Mouse (Mus musculus): ENCODE measurements around the gene Dock10.
A peak's percentile ranks its signal among the peaks of the same experiment; 100 is the strongest.

Gene Dock10

DNA sequence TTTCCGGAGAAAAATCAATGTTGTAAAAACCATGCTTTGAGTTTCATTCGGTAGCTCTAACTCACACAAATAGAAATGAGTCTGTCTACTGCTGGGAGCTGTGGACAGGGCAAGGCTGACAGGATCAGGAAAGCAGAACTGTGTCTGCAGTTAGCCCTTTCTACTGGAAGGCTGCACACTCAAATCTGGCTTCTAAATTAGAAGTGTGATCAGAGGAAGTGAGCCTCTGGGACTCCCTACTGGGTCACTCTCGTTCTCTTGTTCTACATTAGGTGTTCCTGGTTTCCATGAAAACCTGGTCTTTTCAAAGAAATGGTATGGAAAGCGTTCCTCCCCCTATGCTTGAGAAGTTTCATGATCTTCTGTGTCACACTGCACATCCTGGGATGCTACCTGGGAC is 103.1 kb downstream of the Dock10 start:
- no peak for DNase-seq

DNA sequence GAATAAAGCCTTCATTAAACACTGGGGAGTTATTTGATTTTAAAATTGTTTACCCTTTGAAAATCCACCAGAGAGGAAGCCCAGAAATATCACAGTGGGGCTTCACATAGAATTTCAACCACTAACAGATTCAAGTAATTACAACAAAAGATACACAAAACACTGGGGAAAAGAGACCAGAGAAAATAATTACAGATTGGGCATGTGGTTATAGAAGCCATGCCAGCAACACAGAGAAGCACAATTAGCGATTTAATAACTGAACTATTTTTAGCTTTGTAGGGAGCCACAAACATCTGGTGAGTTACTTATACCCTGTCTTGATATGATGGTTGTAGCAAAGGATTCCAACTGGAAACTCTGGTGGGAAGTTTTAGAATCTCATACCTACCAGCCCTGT is 104.2 kb downstream of the Dock10 start:
- DNase-seq = no peak

DNA sequence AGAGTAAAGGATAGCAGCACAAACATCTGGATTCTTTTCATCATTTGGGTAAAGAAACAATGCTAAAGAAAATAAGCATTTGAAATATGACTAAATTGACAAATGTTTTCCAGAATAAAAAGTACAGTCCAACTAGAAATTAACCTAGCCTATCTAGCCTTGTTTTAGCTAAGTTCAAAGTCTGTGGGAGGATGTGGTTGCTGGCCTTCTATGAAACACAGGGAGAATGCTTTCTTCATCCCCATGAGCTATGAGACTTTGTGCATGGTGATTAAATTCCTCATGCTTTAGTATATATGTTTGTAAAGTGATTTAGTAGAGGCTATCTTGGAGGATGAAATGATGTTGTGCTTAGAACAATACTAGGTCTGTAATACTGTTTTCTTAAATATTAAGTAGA is 105.5 kb downstream of the Dock10 start:
- no peak for DNase-seq

DNA sequence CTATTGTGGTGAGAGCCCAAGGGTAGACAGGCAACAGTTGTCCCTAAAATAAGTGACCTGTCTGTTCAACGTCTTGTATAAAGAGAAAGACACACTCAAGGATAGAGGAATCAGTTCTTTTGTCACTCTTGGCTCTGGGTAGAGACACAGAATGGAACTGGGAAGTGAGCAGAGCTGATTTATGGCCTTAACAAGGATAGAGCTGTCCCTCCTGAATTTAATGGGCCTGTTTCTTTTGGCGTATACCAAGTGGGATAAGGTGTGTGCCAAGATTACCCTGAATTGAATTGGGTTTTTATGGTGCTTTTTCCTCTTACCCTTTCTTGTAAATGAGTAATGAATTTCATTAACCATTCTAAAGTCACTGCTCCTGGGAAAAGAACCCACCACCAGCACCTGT is 106.2 kb downstream of the Dock10 start:
- DNase-seq = no peak

DNA sequence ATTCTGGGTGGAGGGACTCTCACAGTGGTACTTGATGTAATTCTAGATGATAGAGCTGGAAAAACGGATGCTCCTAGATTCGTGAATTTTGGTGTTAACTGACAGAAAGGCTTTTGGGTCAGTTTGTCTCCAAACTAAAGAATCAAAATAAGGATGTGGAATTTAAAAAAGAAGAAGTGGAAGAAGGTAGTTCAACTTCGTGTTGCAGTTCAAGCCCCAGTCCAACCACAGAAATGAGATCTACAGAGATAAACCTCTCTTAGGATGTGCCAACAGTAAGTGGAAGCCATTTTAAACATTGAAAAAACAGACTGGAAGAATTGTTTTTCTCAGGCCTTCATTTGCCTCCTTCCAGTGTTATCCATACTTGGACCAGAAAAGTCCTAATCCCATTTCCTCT is 111.7 kb downstream of the Dock10 start:
- no peak for DNase-seq

DNA sequence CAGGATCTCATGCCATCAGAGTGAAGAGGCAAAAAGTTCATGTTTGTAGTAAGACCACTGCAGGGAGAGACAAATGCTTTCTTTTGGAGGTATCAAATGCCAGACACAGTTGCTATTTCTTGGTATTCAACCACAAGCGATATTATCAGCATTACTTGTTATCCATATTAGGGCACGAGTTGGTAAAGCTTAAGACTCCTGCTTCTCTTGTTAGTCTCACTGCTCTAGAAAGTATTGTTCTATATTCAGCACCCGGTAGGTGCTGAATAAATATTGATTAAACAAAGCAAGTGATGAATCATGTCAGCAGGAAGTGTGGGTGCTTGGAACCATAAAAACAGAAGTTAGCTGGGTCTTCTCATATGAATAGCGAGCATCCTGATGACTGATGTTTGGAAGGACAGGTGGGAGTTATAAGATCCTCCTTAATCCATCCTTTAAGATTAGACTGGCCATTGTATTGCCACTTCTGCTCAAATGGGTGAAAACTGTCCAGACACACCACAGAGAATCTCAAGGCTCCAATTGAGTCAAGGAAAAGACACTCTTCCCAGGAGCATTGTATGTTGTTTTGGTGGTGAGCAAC is 114.4 kb downstream of the Dock10 start:
- no peak for DNase-seq

DNA sequence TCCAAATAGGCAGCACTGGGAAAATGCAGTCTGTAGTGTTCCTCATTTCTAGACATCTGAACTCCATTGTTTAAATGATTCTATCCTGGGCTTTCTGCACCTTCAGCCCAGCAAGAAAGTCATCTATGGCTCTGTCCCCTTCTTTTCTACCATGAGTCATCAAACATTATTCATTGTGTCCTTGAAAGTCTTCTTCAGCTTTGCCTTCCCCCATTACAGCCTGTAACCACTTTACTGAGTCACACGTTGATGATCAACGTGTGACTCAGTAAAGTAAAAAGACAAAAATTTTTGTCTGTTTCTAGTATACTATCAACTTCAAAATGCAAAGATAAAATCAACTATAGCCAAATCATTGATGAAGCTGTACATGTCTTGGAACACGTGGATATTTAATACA is 116.5 kb downstream of the Dock10 start:
- no peak for DNase-seq

DNA sequence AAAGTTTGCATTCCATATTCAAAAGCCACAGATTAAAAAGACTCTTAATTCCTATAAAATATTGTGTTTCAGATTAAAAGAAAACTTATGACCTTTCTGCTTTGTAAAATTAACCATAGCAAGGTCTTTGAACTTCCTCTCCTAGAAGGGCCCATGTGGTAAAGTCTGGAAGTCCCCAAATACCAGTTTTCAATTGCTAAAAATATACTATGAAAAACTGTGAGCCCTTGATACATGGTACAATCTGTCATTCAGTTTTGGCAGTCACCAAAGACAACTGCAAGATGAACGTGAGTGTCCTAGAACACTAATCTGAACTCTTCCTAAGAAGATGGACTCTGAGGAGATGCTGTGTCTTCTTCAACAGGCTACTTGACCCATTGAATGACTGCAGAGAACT is 117.0 kb downstream of the Dock10 start:
- DNase-seq = no peak

DNA sequence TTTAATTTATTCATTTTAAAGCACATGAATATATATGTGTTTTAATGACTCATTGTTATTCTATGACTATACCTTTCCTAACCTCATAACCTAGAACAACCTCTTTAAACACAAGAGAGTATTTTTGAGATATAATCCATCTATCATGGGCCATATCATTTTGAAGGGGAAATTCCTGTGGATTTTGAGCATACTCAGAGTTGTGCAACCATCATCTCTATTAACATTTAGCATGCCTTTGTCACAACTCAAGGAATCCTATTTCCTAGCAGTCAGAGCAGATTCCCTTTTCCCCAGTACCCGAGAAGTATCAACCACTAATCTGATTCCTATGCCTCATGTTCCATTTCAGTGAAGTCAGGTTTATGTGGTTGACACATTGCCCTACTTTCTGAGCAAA is 118.8 kb downstream of the Dock10 start:
- no peak for DNase-seq

DNA sequence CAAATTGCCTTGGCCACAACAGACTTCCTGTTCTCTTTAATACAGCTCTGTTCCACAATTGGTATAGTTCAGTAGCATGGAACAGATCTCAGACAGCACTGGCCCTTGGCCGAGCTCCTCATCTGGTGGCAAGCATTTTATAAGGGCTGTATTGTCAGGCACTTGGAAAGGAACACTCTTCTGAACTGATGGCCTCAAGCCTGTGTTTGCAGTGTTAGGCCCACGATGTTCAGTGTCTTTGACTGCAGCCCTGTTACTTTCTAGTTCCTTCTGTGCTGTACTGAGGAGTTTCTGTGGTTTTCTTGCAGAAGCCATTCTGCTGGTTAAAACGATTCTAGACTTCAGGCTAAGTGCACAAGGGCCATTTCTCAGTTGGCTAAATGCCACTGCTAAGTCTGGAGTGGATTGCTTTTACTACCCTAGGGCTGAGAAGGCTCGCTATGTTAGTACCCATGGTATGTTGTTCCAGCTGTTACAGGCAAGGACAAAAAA is 121.1 kb downstream of the Dock10 start:
- DNase-seq = peak; percentile 62

DNA sequence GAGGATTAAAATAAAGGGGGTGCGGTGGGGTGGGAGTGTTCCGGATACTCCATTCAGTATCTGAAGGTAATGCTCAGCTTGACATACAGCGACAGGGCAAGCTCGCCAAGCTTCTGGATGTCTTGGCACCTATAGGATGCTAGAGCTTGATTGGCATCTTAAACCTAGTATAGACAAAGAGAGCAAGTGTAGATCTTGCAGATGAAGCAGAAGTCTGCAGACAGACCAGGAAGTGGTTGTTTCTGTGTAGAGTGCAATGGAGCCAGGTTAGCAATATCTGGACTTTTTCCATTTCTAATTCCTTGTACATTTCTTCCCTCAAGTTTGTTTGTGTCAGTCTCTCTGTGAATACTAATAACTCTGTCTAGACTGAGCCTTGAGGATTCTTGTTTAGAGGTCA is 122.5 kb downstream of the Dock10 start:
- DNase-seq = no peak

DNA sequence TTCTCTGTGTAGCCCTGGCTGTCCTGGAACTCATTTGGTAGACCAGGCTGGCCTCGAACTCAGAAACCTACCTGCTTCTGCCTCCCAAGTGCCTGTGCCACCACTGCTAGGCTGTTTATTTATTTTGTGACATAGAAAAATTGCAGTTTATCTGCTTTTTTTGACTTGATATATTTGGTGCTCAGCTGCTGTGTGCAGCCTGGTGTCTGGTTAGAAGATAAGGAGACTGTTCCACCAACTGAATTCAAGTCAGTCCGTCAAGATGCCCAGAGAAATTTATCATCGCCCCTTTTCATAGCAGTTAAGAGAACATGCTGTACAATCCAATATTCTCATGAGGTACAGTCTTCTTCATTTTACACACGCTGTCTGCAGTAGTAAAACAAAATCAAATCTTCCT is 124.8 kb downstream of the Dock10 start:
- no peak for DNase-seq

DNA sequence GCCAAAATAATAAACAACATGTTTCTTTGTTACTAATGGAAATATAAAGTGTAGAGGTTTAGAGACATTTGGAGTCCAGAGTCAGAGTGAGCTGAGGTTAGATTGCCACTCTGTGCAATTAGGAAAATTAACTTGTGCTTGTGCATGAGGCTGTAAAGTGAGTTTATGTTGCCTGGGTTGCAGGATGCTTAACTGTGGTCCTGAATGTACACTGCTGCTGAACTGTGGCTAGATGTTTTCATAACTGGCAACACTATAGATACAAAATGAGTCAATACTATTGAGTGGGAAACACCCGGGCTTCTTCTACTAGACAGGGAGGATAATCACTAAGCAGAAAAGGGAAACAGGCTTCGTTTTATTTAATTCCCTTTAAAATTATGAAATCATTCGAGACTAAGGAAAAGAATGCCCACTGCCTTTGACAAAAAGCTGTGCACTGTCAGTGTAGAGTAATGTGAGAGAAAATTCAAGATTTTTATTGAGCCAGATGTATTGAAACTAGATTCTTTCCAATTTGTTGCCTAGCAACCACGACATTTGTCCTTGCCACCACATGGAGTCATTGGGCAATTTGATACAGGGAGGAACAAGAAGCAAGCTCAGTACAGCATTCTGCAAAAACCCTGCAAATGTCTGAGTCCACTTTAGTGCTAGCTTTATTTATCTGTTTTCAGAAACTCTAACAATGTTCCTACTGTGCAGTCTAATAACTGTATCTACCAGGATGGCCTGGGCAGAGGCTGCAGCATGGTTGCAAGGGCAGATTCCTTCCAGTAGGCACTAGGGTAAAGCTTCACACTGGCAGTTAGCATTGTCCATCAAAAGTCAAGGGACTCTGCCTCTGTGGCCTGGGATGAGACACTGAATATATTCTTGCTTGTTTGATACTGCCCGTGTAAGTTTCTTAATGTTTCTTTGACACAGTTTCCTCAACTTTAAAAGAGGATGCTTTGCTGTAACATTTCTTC is 127.9 kb downstream of the Dock10 start:
- no peak for DNase-seq

DNA sequence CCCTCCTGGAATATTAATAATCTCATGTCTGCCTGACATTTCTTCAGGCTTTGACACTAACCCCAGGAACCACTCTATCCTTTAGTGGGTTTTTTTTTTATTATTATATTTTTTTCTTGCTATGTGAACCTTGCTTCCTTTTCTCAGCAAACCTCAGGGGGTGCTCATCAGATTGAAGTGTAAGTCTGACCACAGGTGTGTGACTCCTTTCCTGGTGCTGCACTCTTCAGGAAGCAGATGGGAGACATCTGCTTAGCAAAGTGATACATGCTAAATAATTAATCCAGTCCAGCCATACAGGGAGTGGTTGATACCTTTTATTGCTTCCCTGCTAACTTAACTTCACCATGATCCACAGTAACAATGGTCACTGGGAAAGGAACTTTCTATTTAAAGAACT is 130.3 kb downstream of the Dock10 start:
- DNase-seq = no peak

DNA sequence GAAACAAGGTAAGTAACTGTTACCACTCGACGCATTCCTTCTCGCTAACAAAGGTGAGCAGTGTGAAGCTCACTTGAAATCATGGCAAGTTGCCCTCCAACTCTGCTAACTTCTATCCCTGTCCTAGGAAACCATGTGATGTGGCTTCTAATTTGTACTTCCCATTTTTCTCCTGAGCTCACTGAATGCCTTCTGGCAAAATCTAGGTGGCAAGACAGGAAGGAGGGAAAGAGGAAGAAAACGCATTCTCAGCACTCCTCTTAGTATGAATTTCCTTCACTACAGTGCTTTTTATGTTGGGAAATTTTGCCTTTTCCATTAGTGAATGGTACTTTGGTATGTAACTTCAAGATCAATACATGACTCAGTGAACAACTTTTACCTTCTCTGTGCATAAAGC is 131.5 kb downstream of the Dock10 start:
- no peak for DNase-seq

DNA sequence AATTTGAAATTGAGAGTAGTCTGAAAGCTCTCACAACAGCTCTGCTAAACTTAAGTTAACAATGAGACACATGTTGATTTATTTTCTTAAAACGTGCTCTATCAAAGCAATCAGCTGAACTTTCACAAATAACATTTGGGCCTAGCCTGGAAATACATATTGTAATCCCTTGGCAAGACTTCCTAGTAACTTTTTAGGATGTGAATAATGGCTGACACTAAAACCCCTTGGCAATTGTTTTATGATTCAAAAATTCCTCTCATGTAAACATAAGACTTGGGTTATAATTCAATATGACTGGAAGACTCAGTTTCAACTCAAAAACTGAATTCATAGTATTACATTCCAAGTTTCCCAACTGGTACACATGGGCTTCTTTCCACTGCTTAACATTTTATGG is 133.0 kb downstream of the Dock10 start:
- no peak for DNase-seq

DNA sequence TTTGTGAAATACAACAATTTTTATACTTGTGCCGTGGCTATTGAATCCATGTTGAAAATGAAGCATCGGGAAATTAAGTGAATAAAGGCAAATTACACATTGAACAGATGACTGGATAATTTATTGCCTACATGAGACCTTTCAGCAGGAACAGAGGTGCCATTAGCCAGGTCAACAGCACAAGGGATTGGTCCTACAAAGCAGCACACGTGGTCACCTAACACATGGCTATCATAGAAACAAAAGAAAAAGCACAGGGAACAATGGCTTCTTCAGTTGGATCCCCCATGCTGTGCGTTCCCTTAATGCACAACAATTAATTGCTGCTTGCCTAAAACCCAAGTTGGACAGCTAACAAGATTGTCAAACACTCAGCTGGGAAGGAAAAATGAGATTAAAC is 133.8 kb downstream of the Dock10 start:
- no peak for DNase-seq

DNA sequence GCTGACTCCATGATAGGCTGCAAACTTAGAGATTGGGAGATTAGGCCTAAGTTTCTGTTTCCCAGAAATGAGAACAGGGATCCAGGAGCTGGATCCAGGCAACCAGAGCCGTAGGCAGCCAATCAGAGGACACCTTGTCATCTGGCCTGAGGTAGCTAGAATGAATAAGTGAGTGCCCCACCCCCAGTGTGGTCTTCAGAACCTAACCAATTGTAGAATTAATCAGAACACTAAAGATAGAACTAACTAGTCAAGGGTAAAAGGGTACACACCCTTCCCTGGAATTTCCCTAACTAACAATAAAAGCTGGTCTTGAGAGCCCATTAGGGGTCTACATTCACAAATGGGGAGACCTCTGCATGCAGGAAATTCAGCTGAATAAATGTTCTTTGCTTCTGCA is 135.7 kb downstream of the Dock10 start:
- no peak for DNase-seq

DNA sequence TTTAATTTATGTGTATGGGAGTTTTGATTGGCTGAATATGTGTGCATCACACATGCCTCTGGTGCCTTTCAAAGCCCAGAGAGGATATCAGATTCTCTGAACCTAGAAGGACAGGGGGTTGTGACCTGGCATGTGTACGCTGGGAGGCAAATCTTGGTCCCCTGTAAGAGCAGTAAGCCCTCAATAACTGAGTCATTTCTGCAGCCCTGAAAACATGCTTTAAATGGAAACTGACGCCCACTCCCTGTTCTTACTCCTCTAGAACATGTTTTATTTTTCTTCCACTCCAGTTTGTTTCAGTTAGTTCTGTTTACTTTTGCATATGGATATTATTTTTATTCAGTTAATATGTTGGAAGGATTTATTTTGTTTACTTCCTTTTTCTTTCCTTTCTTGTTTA is 139.2 kb downstream of the Dock10 start:
- no peak for DNase-seq

DNA sequence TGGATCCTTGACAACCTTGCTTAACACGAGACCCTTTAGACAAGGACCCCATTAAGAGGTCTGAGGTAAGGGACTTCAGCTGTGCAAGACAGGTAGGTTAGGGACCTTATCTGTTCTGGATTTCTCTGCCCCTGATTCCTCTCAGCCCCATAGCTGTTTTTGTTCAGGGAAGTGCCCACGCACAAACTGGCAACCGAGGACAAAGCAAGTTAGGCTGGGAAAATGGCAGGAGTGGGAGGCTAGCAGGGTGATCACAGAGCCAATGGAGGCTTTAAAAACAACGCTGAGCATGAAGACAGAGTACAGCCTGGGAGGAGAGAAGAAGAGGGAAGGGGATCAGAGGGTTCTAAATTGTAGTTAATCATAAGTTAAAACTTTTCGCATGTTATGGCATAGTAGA is 141.7 kb downstream of the Dock10 start:
- no peak for DNase-seq

DNA sequence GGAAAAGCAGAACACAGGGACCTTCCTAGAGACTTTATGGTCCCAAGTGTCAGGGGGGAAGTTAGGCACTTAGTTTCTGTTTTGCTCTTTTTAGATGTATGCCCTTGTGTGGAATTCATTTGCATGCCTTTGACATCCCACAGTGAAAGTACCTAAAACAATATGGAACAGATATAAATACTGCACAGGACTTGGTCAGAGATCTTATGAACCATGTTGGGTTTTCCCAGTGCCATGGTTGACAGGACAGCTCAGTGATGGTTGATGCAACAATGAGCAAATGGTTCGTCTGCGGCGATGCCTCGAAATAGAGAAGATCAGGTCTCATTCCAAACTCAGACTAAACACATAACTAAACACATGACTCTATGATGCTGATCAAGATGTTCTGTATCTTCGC is 143.6 kb downstream of the Dock10 start:
- no peak for DNase-seq

DNA sequence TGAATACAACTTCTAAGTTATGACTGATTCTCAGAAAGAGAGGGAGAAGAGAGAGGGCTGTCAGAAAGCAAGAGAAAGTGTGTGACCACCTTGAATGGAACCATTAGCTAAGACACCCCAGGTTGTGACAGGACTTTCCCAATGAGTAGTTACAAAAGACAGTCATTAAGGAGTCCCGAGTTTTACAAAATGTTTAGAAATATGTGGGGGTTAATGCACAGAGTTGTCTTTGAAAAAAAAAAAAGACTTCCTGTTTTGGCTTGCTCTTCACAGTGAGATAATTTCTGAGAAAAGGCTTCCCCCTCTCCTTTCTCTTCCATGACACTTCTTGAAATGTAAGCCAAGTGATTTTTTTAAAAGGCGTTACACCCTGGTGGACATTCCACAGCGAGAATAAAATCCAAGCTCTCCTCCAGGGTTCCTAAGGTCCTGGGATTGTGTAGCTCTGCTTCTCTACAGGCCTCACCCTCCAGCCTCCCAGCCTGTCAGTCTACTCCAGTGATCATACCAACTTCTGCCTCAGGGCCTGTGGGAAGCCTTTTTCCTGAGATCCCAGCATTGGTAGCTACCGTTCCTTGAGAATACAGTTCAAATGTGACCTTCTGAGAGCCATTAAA is 144.8 kb downstream of the Dock10 start:
- DNase-seq = peak; percentile 17

DNA sequence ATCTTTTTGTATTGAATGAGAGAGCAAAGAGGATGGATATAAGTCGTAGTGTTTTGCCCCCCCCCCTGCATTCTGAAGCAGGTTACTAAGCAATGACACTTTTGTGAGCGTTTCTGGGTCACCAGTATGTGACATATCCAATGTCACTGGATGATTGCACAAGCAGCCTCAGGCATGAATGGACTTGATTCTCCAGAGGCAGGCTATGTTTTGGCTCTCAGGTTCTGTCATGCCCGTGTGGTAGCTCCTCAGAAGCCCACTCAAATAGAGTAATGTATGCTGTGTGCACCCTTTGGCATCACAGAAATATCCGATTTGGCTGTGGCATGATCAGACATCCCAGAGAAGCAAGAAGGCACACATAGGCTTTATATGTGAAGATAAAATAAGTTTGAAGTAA is 150.8 kb downstream of the Dock10 start:
- no peak for DNase-seq

DNA sequence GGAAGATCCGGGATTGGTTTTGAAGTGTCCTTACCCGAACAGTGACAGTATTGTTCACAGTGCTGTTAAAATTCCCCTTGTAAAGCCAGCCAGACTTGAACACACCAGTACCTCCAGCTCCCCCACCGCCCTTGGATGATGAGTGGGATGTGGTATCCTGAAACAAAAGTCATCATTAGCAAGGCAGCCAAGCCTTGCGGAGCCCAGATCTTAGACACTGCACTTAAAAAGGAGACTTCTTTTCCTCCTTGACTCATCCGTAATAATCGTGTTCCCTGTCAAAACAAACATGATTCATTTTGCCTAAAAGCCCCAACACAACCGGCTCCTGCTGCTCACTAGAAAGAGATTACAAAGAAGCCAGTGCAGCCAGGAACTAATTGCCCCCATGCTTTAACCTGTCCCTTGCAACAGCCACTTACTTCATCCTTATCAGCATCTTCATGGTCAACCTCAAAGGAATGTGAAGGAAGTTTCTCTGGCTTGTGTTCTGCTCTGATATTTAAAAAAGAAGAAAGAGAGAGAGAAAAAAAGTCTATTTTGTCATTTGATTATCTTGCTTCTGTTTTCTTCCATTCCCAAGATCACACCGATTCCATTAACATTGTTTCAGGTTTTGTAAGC is 152.1 kb downstream of the Dock10 start:
- DNase-seq = no peak
